Mouse (Mus musculus) frontal cortex, adult 2 months (tissue): ENCODE measurements around the gene Pwwp2b. TPM values are rescaled to one million over a fixed set of nuclear protein-coding genes. Genes with fewer than 3 reads are reported as not detected.

Experiments used
- DNase-seq, 2 experiments: peaks; one replicate each; pipeline ENCODE4 v3.0.0; 2022; ENCODE audit warnings: low spot score in 1 of 2; ENCODE audit errors: extremely low spot score in 1 of 2
- polyA plus RNA-seq: library from polyadenylated mRNA; depleted of rRNA; stranded (reverse); fragments of >200 nt; gene quantifications from 2 replicates; pipeline ENCODE4 v1.2.3, GENCODE M21; 2012

Pwwp2b gene
- polyA plus RNA-seq, 1 experiment = 11.4 TPM

DNA sequence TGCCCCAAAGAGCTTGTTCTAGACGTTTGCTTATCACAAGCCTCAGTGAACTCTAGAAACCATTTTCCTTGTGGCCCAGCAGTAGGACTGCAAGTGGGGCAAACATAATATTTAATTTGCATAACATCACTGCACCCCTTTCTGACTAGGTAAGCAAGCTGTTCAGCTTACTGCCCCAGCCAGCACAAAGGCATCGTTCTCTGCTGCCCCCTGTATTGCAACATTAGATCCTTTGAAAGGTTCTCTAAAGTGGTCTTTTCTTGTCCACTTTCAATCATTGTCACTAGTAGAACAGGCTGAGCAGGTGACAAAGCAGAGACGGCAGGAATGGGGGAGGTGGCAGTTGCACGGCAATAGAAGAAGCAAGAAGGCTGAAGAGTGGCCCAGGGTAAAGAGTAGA lies 45.1 kb downstream of the Pwwp2b start:
- DNase-seq = no peak

DNA sequence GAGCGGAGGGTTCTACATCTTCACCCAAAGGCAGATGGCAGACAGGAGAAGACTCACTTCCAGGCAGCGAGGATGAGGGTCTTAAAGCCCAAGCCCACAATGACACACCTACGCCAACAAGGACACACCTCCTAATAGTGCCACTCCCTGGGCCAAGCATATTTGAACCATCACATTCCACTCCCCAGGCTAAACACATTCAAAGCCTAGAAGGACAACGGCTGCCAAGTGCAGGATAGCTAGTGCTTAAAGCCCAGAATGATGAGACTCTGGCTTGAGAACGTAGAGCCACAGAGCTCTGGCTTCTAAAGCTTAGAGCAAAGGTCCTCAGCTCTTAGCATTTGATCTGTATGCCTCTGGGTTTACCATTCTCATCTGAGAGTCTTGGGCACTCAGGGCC lies 45.8 kb downstream of the Pwwp2b start:
- DNase-seq = no peak

- DNase-seq = no peak
These were observed 47.4 kb downstream of the Pwwp2b start for GRCm38 (mm10) chr7:139295653-139296052.

DNA sequence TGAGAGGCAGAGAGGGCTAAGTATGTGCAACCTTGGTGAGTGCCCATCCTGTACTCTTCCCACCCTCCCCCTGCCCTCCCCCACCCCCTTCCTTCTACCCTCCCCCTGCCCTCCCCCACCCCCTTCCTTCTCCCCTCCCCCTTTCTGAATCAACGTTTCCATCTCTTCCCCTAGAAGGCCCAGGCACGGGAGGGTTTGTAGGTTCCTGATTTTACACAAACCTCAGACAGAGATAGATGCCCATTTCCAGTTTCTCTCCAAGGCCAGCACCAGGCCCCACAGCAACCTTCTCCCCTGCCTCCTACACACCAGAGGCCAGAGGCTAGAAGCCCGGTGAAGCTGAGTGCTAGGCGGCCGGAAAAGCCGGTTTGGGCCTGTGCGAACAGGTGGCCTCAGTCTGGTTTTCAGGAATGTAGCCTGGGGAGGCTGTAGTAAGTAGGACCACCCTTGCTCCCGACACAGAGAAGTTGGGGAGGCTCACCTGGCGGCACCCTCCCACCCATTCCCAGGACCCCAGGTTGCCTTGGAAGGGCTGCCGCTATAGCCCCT lies 48.3 kb downstream of the Pwwp2b start:
- DNase-seq = no peak

GRCm38 (mm10) chr7:139298446-139298845 lies 50.2 kb downstream of the Pwwp2b start:
- no peak for DNase-seq

GRCm38 (mm10) chr7:139299424-139299823 lies 51.1 kb downstream of the Pwwp2b start:
- peak in 1 of 2 experiments; percentile 95 for DNase-seq

DNA sequence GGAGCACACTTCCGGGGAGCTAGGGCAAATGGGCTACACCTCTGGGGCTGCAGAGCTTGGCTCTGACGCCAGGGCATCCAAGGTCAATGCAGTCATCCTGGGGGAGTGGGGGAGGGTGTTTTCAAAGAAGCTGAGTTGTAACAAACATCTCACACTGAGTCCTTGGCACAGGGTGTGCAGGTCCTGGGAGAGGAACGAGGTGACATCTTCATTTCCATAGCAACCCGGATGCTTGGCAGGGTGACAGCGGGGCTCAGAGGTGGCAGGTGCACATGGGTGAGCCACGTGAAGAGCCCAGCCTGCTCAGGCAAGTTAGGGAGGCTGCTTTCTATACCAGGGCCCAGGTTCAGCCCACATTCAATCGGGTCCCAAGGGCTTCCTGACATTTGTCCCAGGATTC lies 52.1 kb downstream of the Pwwp2b start:
- peak in 1 of 2 experiments; percentile 67 for DNase-seq

GRCm38 (mm10) chr7:139301505-139301904 lies 53.2 kb downstream of the Pwwp2b start:
- no peak for DNase-seq

- DNase-seq = no peak
These were observed 54.0 kb downstream of the Pwwp2b start for GRCm38 (mm10) chr7:139302314-139302713.

GRCm38 (mm10) chr7:139303280-139304011 lies 55.2 kb downstream of the Pwwp2b start:
- peak; percentile 72 to 97 for DNase-seq

- DNase-seq = no peak
These were observed 56.0 kb downstream of the Pwwp2b start for GRCm38 (mm10) chr7:139304322-139304721.

- no peak for DNase-seq
These were observed 58.8 kb downstream of the Pwwp2b start for GRCm38 (mm10) chr7:139307056-139307455.

GRCm38 (mm10) chr7:139308140-139308895 lies 60.0 kb downstream of the Pwwp2b start:
- peak in 1 of 2 experiments; percentile 36 for DNase-seq

DNA sequence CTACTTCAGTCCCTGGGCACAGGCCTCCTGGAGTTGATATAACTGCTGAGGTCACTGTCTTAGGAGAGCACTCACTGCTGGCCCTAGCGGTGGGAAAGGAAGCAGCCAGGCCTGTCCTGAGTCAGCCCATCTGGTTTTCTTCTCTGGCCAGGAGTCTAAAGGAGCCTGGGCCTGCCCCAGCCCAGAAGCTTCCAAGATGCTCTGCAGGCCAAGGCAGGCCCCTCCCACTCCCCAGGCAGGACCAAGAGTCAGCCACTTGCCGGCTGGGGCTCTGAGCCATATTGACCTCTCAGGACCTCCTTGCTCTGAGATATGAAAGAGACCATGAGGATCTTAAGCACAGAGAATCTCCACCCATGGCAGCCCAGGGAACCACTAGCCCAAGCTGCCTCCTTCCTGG lies 60.8 kb downstream of the Pwwp2b start:
- no peak for DNase-seq

DNA sequence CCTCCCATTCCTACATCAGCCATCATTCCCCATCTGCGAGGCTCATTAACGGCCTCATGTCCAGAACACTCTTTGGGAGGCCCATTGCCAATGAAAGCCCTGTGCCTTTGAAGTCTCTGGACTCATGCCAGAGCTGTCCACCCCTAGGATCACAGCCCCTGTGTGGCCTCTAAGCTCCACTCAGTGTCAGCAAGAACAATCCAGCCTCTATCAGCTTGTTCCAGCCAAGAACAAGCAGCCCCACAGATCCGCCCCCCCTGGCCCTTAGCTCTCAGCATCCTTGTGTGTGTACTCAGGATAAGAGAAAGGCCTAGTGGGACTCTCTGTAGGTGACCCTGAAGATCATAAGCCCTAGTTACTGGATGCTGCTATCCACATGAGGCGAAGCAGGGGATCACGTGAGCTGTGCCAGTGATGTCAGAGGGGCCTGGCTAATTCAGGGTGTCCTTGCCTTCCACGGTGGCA lies 62.2 kb downstream of the Pwwp2b start:
- DNase-seq = no peak

DNA sequence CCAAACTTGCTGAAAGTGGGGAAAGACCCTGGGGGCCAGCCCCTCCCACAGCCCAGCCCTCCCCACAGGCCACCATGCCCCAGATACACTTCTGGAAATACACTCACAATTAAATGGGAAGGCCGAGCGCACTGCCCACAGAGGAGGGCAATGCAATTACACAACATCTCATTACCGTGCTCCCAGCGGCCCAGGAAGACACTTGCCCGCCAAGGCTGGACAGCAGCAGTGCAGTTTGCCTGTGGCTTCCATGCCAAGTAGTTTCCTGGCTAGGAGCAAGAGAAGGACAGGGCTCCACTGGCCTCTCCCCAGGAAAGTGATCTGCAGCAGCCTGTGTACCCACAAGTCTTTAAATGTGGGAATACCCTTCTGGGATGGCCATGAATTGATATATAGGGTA lies 64.4 kb downstream of the Pwwp2b start:
- DNase-seq = no peak

GRCm38 (mm10) chr7:139313413-139313812 lies 65.1 kb downstream of the Pwwp2b start:
- DNase-seq = no peak

DNA sequence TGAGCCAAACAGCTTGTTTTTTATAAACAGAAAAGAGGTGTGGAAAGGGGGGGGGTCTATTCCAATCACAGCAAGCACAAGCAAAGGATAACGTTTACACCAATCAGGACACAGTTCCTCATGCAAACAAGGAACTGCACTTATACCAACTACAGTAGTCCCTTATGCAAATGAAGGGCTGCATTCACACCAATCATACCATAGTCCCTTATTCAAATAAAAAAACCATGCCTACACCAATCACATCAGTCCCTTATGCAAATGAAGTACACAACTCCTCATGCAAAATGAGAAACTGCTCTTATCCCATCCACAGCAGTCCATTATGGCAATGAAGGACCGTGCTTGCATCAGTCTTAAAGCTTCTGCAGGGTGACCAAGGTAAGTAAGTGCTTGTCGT lies 66.4 kb downstream of the Pwwp2b start:
- DNase-seq = no peak

DNA sequence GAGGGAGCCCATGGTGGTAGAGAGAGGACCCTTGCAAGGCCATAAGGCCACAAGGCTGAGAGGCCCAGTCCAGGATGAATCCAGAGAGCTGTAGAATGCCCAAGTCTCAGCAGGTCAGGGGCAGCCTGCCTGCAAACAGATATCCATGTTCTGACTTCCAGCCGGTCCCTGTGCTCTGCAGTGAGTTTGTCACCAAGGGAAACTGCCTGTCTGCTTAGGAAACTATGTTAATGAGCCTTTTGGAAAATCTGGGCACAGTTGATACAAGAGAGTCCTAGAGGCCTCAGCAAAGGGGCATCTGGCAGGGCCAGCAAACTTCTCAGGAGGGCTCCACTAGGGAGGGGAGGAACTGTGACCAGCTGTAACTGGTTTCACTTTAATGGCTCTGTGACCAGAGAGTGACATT lies 70.7 kb downstream of the Pwwp2b start:
- peak in 1 of 2 experiments; percentile 32 for DNase-seq
